Mouse (Mus musculus): ENCODE results near the gene Nags.
"Not testable (repeated sequence)": the region's sequence is repeated elsewhere in the genome, so short reads cannot be mapped to it uniquely, and the experiment has no call there.

The Nags gene

GRCm38 (mm10) chr11:102156786-102157089 lies 11.4 kb downstream of the Nags start:
- no peak for DNase-seq (ENCODE audit: low spot score)

- DNase-seq (ENCODE audit: low spot score): not testable (repeated sequence)
Observed at GRCm38 (mm10) chr11:102158024-102158423, 12.7 kb downstream of the Nags start.

DNA sequence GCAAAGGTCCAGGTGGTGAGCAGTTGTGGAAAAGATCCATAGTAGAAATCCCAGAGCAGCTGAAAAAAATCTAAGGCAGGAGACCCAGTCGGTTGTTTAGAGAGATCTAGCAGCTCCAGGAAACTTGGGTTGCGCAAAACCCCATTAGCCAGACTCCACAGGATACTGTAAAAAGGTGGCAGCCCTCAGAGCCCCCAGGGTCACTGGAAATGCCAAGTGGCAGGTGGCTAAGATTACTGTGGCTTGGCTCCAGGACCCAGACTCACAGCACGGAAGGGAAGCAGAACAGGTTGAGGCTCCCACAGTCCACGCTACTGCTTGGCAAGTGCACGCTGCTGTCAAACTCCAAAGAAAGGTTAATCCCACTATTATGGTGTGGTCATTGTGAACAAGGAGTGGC lies 14.5 kb downstream of the Nags start:
- DNase-seq (ENCODE audit: low spot score): no peak

DNA sequence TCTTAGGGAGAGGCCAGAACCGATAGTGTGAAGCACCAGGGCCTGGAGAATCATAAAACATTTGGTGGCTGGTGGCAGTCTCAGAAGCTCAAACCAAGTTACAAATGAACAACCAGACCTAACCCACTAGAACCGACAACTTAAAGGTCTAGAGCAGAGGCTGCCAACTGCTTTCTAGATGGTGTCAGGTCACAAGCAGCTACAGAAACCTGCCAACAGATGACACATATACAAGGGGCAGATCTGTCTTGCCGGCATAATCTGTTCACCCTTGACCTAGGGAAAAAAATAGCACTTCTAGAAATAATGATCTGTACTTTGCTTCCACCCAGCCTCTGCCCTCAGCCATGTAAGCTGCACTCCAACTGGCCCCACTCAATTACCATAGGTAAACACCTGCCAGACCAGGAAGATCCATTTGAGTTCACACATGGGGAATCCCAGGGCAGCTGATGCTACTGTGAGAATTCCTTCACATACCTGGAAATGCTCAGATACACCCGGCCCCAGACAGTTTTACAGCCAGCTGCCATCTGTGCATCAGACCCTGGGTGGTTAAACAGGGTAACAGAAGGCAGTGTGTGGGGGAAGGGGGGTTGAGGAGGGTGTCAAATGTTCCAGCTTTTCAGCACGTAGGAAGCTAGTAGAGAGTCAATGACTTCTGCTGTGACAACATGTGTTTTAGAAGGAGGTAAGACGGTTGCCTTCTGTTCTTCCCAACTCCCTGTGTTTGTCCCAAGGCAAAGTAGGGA lies 20.8 kb downstream of the Nags start:
- DNase-seq (ENCODE audit: low spot score): no peak

DNA sequence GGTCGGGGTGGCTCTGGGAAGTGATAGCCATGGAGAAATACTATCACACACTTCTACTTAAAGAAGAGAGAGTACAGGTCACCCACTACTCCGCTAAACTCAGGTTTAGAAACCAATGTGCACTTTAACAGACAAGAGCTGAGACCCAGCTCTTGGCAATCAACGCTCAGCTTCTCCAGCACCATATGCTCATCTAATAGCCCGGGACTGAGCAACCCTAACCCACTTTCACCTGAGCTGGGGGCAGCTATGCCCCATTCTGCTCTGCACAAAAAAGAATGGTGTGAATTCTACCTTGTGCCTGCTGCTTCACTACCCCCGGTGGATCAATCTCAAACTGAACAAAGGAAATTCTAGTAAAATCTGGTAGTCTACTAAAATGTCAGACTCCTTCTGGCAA lies 22.2 kb downstream of the Nags start:
- no peak for DNase-seq (ENCODE audit: low spot score)

- no peak for DNase-seq (ENCODE audit: low spot score)
Observed at GRCm38 (mm10) chr11:102168689-102169088, 23.4 kb downstream of the Nags start.

DNA sequence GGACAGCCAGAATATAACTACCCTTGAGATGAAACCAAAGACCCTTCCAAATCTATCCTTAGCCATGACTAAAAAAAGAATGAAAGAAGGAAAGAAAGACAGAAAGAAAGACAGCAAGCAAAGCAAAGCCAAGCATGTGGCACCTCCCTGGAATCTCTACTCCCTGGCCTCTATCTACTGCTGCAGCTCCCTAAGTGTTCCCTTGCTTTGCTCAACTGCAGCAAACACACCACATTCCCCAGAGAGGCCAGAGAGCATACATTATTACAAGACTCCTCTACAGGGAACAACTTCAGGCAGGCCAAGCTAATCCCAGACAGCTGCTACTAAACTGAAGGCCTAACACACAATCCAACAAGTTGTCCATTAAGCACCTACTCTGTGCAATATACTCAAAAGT lies 34.5 kb downstream of the Nags start:
- no peak for DNase-seq (ENCODE audit: low spot score)

GRCm38 (mm10) chr11:102184253-102184645 lies 38.9 kb downstream of the Nags start:
- no peak for DNase-seq (ENCODE audit: low spot score)

GRCm38 (mm10) chr11:102184646-102185495 lies 39.6 kb downstream of the Nags start, which contains the start of gene Lsm12:
Gene Lsm12 (minus strand): TSS chr11:102185296.
- peak; percentile 99 for DNase-seq (ENCODE audit: low spot score)

DNA sequence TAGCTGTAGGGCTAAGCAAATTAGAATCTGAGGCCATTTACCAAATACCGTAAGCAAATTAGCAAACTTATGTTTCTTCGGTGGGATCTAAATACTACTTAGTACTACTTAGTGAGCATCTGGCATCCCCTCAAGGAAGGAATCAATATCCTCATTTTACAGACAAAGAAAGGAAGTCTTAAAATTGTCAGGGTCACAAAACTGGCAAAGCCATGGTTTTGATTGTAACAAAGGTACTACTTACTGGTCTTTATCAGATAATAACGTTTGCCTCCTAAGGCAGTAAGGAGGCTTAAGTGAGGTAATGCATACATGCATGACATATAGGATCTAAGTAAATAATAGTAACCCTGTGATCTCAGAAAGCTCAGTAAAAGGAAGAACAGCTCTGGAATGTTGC lies 40.4 kb downstream of the Nags start:
- DNase-seq (ENCODE audit: low spot score): no peak

GRCm38 (mm10) chr11:102186235-102186634 lies 40.9 kb downstream of the Nags start:
- no peak for DNase-seq (ENCODE audit: low spot score)

- DNase-seq (ENCODE audit: low spot score): no peak
Observed at GRCm38 (mm10) chr11:102188980-102189379, 43.7 kb downstream of the Nags start.

DNA sequence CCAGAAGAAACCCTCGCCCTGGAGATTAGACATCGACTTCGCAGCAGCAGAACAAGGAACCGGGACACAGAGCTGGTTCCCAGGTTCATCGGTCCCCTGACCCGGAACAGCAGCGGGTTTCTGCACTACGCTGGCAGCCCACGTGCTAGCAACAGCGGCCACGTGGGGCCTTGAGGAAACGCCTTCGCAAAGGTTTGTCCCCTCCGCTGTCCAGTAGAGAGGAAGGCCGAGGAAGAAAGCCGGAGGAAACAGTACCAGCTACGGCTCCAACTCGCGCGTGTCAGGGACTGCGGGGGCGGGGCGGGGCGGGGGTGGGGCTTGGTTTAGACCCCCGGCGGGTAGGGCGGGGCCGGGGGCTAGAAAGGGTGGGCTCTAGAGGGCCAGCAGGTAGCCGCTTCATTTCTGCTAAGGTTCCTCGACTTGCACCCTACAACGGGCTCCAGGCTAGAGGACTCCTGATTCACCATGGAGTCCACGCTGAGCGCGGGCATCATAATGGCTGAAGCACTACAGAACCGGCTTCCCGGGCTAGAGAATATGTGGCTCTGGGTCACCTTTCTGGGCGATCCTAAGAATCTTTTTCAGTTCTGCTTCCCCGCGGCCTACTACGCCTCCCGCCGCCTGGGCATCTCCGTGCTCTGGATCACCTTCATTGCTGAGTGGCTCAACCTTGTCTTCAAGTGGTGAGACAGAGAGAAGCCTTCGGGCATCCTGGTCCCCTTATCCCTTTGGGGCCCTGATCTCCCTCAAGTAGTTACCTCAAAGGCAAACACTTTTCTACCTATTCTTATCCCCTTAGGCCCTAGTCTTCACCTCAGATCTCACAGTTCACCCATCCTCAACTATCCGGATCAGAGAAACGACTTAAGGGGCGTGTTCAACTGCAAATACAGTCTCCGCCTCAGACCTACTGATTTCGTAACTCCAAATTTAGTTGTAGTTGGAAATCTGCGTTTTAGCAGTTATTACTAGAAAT lies 44.4 kb downstream of the Nags start, which contains the start of gene G6pc3:
TSS of gene G6pc3 (plus strand) at position 160 of the 976 bp plus-strand sequence.
- peak; percentile 87 for DNase-seq (ENCODE audit: low spot score)

DNA sequence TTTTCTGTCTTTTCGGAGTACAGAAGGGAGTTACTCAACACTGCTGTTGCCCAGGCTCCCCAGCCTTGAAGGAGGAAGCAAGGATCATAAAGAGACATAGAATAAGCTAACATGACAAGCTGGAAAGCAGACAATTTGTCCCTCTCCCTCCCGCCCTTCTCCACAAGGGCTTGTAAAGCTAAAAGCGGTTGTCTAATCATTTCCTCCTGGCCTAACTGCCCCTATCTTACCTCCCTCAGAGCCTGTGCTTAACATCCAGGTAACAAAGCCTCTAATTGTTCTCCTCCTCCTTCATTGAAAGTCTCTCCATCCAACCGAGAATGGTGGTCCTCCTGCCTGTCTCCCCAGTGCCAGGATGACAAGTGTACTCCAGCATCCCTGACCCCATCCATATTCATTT lies 45.5 kb downstream of the Nags start:
- DNase-seq (ENCODE audit: low spot score): no peak

DNA sequence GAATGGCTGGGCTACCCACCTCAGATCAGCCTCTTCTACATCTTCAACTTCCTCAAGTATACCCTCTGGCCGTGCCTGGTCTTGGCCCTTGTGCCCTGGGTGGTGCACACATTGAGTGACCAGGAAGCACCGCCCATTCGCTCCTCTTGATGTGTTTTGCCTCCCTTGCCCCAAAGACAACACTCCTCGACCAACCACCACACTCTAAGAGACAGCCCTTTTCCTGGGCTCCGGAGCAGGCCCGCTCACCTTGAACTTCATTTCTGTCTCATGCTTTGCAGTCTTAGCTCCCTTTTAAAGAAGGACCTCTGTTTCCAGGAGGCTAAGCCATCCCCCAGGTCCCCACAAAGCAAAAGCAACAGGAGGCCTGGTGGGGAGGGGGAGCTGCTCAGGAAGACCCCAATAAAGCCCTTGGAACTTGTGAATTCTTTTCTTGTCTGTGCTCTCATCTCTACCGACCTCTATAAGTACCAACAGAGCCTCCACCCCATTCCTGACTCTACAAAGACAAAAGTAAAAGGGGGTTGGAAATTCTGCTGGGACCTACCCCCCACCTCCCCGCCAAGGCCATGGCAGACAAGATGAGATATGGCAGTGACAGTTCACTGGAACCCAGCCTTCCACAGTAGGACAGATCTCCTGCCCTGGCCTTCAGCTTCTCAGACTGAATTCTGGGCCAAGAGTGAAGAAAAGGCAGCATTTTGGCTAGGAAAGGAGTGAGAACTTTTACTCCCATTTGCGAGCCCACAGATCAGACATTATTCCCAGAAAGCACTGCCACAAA lies 48.5 kb downstream of the Nags start:
- peak; percentile 42 for DNase-seq (ENCODE audit: low spot score)

- DNase-seq (ENCODE audit: low spot score): peak; percentile 70
Observed at GRCm38 (mm10) chr11:102196018-102196797, 50.9 kb downstream of the Nags start.

- no peak for DNase-seq (ENCODE audit: low spot score)
Observed at GRCm38 (mm10) chr11:102198245-102198644, 52.9 kb downstream of the Nags start.

Data from testis, postnatal 10 days (tissue).